Mouse (Mus musculus): Measurements from ENCODE around the gene Adad2. TPM values are rescaled to one million over a fixed set of nuclear protein-coding genes. Genes with fewer than 3 reads are reported as not detected.

The Adad2 gene
- total RNA-seq (2023): not detected

DNA sequence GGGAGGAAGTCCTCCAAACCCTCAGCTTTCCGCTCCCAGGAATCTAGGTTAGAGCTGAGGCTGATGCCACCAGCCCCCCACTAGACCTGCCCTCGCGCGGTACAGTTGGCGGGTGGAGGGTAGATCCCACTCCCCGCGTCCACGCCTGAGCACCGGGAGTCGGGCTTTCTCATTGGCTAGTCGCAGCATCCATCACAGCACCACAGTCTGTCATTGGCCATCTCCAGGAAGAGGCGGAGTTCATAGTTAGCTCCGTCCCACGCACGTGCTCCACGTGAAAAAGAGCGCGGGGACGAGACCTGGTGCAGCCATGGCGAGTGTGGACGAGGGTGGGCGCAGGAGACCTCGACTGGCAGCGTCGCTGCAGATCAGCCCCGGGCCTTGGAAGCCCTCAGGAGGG is at the start of gene Adad2:
TSS of gene Adad2 (plus strand) at position 277 of the 400 bp plus-strand sequence.

DNA sequence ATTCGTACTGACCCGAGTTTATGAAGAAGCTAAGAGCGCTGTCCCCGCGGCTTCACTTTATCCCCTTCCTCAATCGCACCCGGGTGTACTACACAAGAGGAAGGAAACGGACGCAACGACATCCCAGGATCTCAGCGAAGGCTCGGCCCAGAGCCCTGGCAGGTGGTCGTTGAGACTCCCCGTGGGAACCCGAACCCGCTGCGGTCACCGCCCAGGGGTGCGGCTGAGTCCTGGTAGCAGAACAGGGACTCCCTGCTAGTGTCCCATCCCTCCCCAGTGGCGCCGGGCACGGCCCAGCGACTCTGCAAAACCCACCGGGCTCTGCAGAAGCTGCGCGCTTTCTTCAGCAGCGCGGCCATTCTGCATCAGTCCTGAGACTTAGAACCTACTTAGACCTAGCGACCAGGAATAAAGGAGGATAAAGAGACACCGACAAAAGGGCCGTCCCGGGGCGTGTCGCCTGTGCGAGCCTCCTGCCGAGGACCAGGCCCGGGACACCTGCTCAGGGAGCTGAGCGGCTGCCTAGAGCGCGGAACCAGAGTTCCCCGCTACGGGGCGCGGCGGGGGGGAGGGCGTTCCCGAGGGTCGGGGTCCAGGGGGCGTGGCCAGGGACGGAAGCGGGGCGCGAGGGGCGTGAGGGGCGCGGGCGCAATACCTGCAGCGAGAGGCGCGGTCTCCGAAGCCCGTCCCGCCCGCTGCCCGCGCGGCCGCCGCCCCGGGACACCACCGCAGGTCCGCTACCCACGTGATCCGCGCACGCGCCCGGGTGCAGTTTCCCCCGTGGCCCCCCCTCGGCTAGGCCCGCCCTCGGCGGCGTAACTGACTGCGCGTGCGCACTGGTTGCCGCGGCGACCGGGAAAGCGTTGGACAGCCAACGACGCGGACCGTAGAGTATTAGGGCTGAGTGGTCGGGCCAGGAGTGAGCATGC is 37.8 kb upstream of the Adad2 start, which contains the start of the genes Hsdl1 and Dnaaf1:
TSS of gene Hsdl1 (minus strand) at position 747 of the 929 bp plus-strand sequence.
TSS of gene Dnaaf1 (plus strand) at position 799 of the 929 bp plus-strand sequence.

DNA sequence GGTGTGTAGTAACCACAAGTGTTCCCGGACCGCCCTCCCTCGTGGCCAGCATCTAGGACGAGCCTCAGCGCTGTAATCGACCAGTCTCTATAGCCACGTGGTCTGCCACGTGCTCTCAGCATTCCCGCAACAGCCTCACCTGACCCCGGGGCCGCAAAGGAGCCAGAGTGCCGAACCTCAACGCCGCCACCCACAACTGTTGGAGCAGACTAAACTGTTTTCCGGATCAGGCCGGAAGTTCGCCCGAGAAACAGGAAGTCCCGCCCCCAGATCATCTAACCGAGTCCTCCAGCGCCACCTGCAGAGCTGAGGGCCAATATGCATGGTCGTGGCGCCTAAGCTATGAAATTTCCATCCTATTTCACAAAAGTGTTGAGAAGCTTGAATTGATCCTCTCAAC is 7.6 kb upstream of the Adad2 start, which contains the start of gene Taf1c:
TSS of gene Taf1c (minus strand) at position 227 of the 400 bp plus-strand sequence.

DNA sequence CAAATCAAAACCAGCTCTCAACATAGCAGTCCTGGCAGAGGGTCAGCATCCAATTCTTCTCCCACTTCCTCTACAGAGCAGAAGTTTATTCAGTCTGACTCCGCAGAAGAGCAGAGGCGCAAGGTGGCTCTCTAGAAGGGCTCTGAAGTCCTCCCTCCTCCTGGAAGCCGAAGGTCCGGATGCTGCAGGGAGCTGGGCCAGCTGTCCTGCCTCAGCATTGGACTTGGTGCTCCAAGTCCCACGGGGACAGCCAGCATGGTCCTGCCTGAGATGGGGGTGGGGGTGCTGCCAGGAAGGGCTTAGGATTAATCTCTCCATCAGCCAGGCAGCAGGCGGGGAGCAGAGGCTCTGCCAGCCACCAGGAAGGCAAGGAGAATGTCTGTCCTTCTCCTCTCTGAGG is 22.8 kb downstream of the Adad2 start, which contains the start of gene Kcng4:
TSS of gene Kcng4 (minus strand) at position 303 of the 400 bp plus-strand sequence.

Other genes with a start within 250 kb of the Adad2 start
- 10 to 100 TPM; 12.9 to 13.7 TPM for gene Mlycd, start 217.9 kb upstream of the Adad2 start, total RNA-seq (2023)
- gene Osgin1, start 178.6 kb upstream of the Adad2 start, total RNA-seq (2023): 10 to 100 TPM; 60.5 to 66.7 TPM
- under 1 TPM; 0.81 to 0.88 TPM for gene Necab2, start 166.0 kb upstream of the Adad2 start, total RNA-seq (2023)
- gene Slc38a8, start 111.0 kb upstream of the Adad2 start, total RNA-seq (2023): under 1 TPM in 1 of 2 experiments, not detected in 1; 0.18 TPM
- 10 to 100 TPM; 77.2 to 87.1 TPM for gene Mbtps1, start 54.0 kb upstream of the Adad2 start, total RNA-seq (2023)
- 10 to 100 TPM; 27.1 to 30.9 TPM for gene Hsdl1, start 37.6 kb upstream of the Adad2 start, total RNA-seq (2023)
- gene Dnaaf1, start 37.5 kb upstream of the Adad2 start, total RNA-seq (2023): not detected
- gene Taf1c, start 7.5 kb upstream of the Adad2 start, total RNA-seq (2023): 10 to 100 TPM; 12.1 to 12.9 TPM
- gene Kcng4, start 22.9 kb downstream of the Adad2 start, total RNA-seq (2023): not detected
- gene Wfdc1, start 53.6 kb downstream of the Adad2 start, total RNA-seq (2023): not detected
- gene Atp2c2, start 87.3 kb downstream of the Adad2 start, total RNA-seq (2023): not detected
- 1 to 10 TPM; 3.7 to 4.1 TPM for gene Tldc1, start 165.7 kb downstream of the Adad2 start, total RNA-seq (2023)
- gene Cotl1, start 227.8 kb downstream of the Adad2 start, total RNA-seq (2023): 100 to 1,000 TPM; 842 to 879 TPM
- gene Klhl36, start 249.5 kb downstream of the Adad2 start, total RNA-seq (2023): 10 to 100 TPM; 11.4 to 13.6 TPM